Mouse (Mus musculus) limb, embryonic 14.5 days (tissue): Measurements from ENCODE around the gene Sectm1a. TPM values are rescaled to one million over a fixed set of nuclear protein-coding genes. Genes with fewer than 3 reads are reported as not detected.
"Not testable (repeated sequence)": the region's sequence is repeated elsewhere in the genome, so short reads cannot be mapped to it uniquely, and the experiment has no call there.

Experiments
- ATAC-seq: fragments of 200-750 bp; cut with Nextera tagmentation; 2 replicates; pipeline ENCODE4 v1.8.0; 2017; ENCODE audit warnings: low read depth, moderate number of reproducible peaks, moderate TSS enrichment; ENCODE audit not compliant: low FRiP score
- DNase-seq: peaks from one replicate; pipeline ENCODE4 v3.0.0-alpha.2; 2015; ENCODE audit warnings: low spot score
- H3K27ac ChIP-seq: fragments of 300-500 bp; sonication (generic); replicated peaks from 2 replicates; pipeline ENCODE4 v1.5.1; 2014; ENCODE audit warnings: low read depth, mild to moderate bottlenecking, low read length, moderate library complexity, mixed read lengths
- H3K27me3 ChIP-seq: fragments of 300-500 bp; sonication (generic); 2 replicates; pipeline ENCODE4 v1.6.1; 2014; ENCODE audit warnings: low read length, mixed read lengths; ENCODE audit not compliant: control insufficient read depth, insufficient read depth
- H3K36me3 ChIP-seq: fragments of 300-500 bp; sonication (generic); 2 replicates; pipeline ENCODE4 v1.6.1; 2014; ENCODE audit warnings: mild to moderate bottlenecking, low read length, moderate library complexity, mixed read lengths; ENCODE audit not compliant: control insufficient read depth, insufficient read depth
- H3K4me1 ChIP-seq: fragments of 300-500 bp; sonication (generic); 2 replicates; pipeline ENCODE4 v1.6.1; 2014; ENCODE audit warnings: antibody characterized with exemption, low read length, mixed read lengths; ENCODE audit not compliant: control insufficient read depth, insufficient read depth
- H3K4me2 ChIP-seq: fragments of 300-500 bp; sonication (generic); replicated peaks from 2 replicates; pipeline ENCODE4 v1.6.1; 2014; ENCODE audit warnings: low read depth, mild to moderate bottlenecking, low read length, moderate library complexity; ENCODE audit not compliant: severe bottlenecking
- H3K4me3 ChIP-seq: fragments of 300-500 bp; sonication (generic); replicated peaks from 2 replicates; pipeline ENCODE4 v1.5.1; 2014; ENCODE audit warnings: low read length
- H3K9ac ChIP-seq: fragments of 300-500 bp; sonication (generic); 2 replicates; pipeline ENCODE4 v1.6.1; 2014; ENCODE audit warnings: mild to moderate bottlenecking, low read depth, low read length, moderate library complexity; ENCODE audit not compliant: severe bottlenecking
- H3K9me3 ChIP-seq: fragments of 300-500 bp; sonication (generic); 2 replicates; pipeline ENCODE4 v1.6.1; 2016; ENCODE audit warnings: low read length; ENCODE audit not compliant: control insufficient read depth
- POLR2A ChIP-seq: fragments of 200-500 bp; IDR thresholded peaks from 2 replicates; pipeline ENCODE4 v1.8.0; 2012; ENCODE audit warnings: inconsistent platforms, mild to moderate bottlenecking, moderate library complexity, borderline replicate concordance; ENCODE audit not compliant: insufficient read depth, insufficient read length; ENCODE audit errors: extremely low read depth
- WGBS: fragments of 180-500 bp; shearing (Covaris S2); extraction: QIAGEN DNeasy Blood & Tissue Kit; methylation state at CpG from one replicate; pipeline ENCODE4 v1.1.7; 2014; 5-methylcytosine and 5-hydroxymethylcytosine counted together
- polyA plus RNA-seq, 2 experiments: library from polyadenylated mRNA; depleted of rRNA in 1 of 2; stranded (reverse) in 1 of 2; unstranded in 1 of 2; fragments of >200 nt; fragmentation: Nextera tagmentation in 1 of 2; extraction: Ambion mirVana in 1 of 2; gene quantifications; 2 replicates each; pipeline versions ENCODE4 v1.2.1 to v1.2.3; 2012 to 2014

The Sectm1a gene
- polyA plus RNA-seq, 2 experiments, result 1.2 to 1.3 TPM

DNA sequence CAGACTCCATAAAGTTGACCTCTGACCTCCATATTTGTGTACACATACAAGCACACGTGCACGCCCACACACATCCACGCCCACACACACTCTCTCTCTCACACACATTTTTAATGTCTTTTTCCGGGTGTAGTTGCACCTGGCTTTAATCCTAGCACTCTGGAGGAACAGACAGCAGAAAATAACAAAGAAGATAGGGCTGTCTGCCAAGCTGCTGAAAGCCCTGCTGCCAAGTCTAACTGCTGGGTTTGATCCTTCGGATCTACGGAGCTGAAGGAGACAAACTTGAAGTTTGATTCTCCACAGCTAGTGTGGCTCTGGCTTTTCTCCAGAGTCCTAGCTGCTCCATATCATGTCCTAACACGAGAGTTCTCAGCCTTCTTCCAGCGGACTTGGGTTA lies 19.4 kb downstream of the Sectm1a start:
- no peaks in the 10 kb centered on the region for H3K4me1 ChIP-seq
- H3K4me2 ChIP-seq, result no peak overlapping the region
- TF ChIP-seq POLR2A, result no peak
- 61% methylated on average over 8 of the region's 8 CpGs for WGBS
- ATAC-seq, result no peak
- H3K36me3 ChIP-seq, result no peaks in the 10 kb centered on the region
- DNase-seq, result peak; percentile 14
- no peaks in the 10 kb centered on the region for H3K9me3 ChIP-seq
- H3K4me3 ChIP-seq, result no peak overlapping the region
- no peak overlapping the region for H3K9ac ChIP-seq
- no peak overlapping the region for H3K27ac ChIP-seq
- no peaks in the 10 kb centered on the region for H3K27me3 ChIP-seq

DNA sequence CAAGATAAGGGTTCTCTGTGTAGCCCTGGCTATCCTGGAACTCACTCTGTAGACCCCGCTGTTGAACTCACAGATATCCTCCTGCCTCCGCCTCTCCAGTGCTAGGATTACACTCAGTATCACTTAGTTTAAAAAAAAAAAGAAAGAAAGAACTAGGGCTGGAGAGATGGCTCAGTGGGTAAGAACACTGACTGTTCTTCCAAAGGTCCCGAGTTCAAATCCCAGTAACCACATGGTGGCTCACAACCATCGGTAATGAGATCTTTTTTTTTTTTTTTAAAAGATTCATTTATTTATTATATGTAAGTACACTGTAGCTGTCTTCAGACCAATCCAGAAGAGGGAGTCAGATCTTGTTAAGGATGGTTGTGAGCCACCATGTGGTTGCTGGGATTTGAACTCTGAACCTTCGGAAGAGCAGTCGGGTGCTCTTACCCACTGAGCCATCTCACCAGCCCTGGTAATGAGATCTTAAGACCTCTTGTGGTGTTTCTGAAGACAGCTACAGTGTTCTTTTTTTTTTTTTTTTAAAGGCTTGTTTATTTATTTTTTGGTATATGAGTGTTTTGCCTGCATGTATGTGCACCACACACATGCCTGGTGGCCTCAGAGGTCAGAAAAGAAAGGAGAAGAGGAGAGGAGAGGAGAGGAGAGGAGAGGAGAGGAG lies 20.5 kb downstream of the Sectm1a start:
- not testable (repeated sequence) for H3K4me3 ChIP-seq, H3K4me2 ChIP-seq, ATAC-seq, H3K36me3 ChIP-seq, H3K9me3 ChIP-seq, H3K9ac ChIP-seq, H3K27ac ChIP-seq, H3K4me1 ChIP-seq, H3K27me3 ChIP-seq, DNase-seq
- 94% methylated on average over 6 of the region's 6 CpGs for WGBS

DNA sequence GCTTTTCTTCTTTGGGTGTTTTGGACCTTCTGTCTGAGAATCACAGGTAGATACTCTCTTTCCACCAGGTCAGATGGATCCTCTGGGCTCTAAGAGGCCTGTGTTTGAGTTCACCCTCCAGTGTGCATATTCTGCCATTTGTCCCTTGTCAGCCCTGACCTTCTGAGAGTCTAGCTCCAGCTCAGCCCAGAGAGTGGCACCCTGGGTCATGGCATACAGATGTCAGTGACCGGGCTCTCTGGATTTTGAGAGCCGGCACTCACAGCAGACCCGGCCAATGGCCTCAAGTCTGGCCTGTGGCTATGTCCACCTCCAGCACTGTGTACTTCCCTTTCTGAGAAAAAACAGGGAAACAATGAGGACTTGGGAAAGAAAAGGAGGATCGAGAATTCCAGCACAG lies 21.5 kb downstream of the Sectm1a start:
- DNase-seq (no peak), ATAC-seq (no peak)
- Histone ChIP-seq H3K36me3 (no peaks in the 10 kb centered on the region), H3K9ac (no peak overlapping the region), H3K4me3 (no peak overlapping the region), H3K9me3 (no peaks in the 10 kb centered on the region), H3K27ac (no peak overlapping the region), H3K4me2 (no peak overlapping the region), H3K4me1 (no peaks in the 10 kb centered on the region), H3K27me3 (no peaks in the 10 kb centered on the region)
- 86% methylated on average over 4 of the region's 4 CpGs for WGBS
- TF ChIP-seq POLR2A, result no peak

DNA sequence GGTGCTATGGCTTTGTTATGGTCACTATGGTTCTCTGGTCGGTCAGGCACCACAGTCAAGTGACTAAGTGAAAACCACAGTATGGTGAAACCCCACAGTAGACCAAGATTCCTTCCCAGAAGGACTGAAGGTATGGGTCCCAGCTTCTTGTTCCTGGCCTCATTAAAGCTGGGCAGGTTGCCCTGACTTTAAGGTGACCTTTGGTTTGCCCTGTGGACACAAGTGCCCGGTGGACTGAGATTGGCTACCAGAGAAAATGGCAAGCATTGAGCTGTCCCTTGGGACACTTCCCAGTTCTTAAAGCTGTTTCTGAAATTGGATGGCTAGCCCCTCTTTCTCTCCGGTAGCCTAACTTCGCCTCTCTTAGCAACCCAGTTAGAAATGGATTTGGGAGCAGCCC lies 22.1 kb downstream of the Sectm1a start:
- H3K27ac ChIP-seq, result no peak overlapping the region
- H3K4me3 ChIP-seq, result no peak overlapping the region
- H3K9ac ChIP-seq, result no peak overlapping the region
- no peak overlapping the region for H3K4me2 ChIP-seq
- no peak for TF ChIP-seq POLR2A
- H3K4me1 ChIP-seq, result no peaks in the 10 kb centered on the region
- H3K36me3 ChIP-seq, result no peaks in the 10 kb centered on the region
- DNase-seq (no peak), ATAC-seq (no peak)
- no peaks in the 10 kb centered on the region for H3K9me3 ChIP-seq
- H3K27me3 ChIP-seq, result no peaks in the 10 kb centered on the region
- WGBS, result 92% methylated on average over 4 of the region's 4 CpGs

DNA sequence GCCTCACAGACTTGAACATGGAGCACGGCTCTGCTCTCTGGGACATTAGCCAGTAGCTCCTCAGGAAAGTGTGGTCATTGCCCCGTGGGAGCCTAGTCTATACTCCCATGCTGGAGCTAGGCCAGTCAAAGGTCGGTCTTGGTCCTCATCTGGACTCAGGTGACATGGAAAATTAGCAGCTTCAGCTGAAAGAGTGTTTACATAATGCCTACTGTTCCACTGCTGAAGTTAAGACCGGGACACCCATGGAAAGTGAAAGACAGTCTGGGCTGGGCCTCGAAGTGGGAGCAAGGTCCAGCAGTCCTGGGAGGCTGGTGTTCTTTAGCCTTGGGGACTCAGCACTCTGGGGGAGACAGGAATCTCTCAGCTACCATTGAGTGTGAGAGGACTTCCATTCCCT lies 22.9 kb downstream of the Sectm1a start:
- H3K4me1 ChIP-seq, result no peaks in the 10 kb centered on the region
- TF ChIP-seq POLR2A, result no peak
- H3K4me3 ChIP-seq, result no peak overlapping the region
- WGBS, result 76% methylated on average over 5 of the region's 5 CpGs
- DNase-seq (no peak), ATAC-seq (no peak)
- H3K9me3 ChIP-seq, result no peaks in the 10 kb centered on the region
- no peak overlapping the region for H3K9ac ChIP-seq
- no peaks in the 10 kb centered on the region for H3K27me3 ChIP-seq
- no peaks in the 10 kb centered on the region for H3K36me3 ChIP-seq
- H3K27ac ChIP-seq, result no peak overlapping the region
- H3K4me2 ChIP-seq, result no peak overlapping the region
